Mouse (Mus musculus) ES-Bruce4 (cell line): Measurements from ENCODE around the gene Dner.

Experiments used
- CTCF ChIP-seq: IDR thresholded peaks from one replicate; pipeline ENCODE4 v1.8.1; 2011; ENCODE audit warnings: low read depth, low read length
- EP300 ChIP-seq: IDR thresholded peaks from 2 replicates; pipeline ENCODE4 v1.6.1; 2011; ENCODE audit warnings: low read depth, low read length; ENCODE audit not compliant: insufficient read depth
- POLR2A ChIP-seq: IDR thresholded peaks from one replicate; pipeline ENCODE4 v1.8.1; 2011; ENCODE audit warnings: low read length; ENCODE audit not compliant: insufficient read depth

DNA sequence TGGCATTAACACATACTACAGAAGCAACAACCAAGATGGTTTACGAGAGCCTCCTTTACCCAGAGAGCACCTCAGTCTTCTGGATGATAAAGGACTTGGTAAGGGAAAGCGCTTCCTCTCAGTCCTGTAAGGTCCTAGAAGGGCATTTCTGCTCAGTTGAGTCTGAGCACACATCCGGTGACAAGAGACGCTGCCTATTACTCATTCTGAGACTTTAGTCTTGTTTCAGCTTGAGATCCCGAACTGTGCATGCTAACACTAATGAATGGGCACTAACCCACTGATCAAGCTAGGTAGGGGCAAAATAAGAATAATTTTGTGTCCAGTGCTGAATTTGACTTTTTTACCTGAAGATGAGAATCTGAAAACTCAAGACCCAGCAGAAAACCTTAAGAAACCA lies 97.0 kb downstream of the Dner start:
- no peak for TF ChIP-seq EP300
- no peak for TF ChIP-seq CTCF
- TF ChIP-seq POLR2A: no peak
